Mouse (Mus musculus): ENCODE results near the gene Sp7. TPM values are rescaled to one million over a fixed set of nuclear protein-coding genes. Genes with fewer than 3 reads are reported as not detected.
"Not testable (repeated sequence)": the region's sequence is repeated elsewhere in the genome, so short reads cannot be mapped to it uniquely, and the experiment has no call there.

Sp7 gene
- polyA plus RNA-seq, 1 experiment from 2014 or later = 0.15 TPM

DNA sequence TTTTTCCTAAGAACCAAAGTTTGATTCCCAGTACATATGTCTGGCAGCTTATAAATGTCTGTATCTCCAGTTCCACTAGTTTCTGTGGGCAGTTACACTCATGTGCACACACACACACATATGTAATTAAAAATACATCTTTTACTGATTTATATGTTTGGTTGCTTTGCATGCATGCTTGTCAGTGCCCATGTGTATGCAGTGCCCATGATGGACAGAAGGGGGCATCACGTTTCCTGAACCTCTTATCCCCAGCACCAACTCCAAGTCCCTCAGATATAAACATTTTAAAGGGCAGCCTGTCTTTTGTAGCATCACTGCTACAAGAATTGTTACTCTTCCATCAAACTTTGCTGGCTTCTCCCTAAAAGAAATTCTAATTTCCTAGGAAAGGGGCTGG lies 25.4 kb downstream of the Sp7 start:
- Histone ChIP-seq H3K27me3 (no peaks in the 10 kb centered on the region), H3K27ac (no peak overlapping the region), H3K4me3 (no peak overlapping the region), H3K4me2 (no peak overlapping the region), H3K9ac (no peak overlapping the region), H3K4me1 (replicated peaks) (no peaks in the 10 kb centered on the region), H3K9me3 (replicated peaks) (no peaks in the 10 kb centered on the region), H3K36me3 (peaks cover 51% of the 10 kb centered on the region)
- ATAC-seq (replicated peaks; ENCODE audit: insufficient number of reproducible peaks, insufficient read depth, low FRiP score, low read depth) = no peak
- 10% methylated on average over 1 of the region's 1 CpGs for WGBS

- H3K4me1 ChIP-seq (replicated peaks) = no peaks in the 10 kb centered on the region
- WGBS = 63% methylated on average over 5 of the region's 5 CpGs
- H3K27me3 ChIP-seq = no peaks in the 10 kb centered on the region
- no peak for ATAC-seq (replicated peaks; ENCODE audit: insufficient number of reproducible peaks, insufficient read depth, low FRiP score, low read depth)
- no peak overlapping the region for H3K9ac ChIP-seq
- H3K4me2 ChIP-seq = no peak overlapping the region
- H3K9me3 ChIP-seq (replicated peaks) = no peaks in the 10 kb centered on the region
- peaks cover 46% of the 10 kb centered on the region for H3K36me3 ChIP-seq
- no peak overlapping the region for H3K4me3 ChIP-seq
- no peak overlapping the region for H3K27ac ChIP-seq
Measured at GRCm38 (mm10) chr15:102339612-102340011, 27.4 kb downstream of the Sp7 start.

GRCm38 (mm10) chr15:102336946-102337345 lies 30.0 kb downstream of the Sp7 start:
- no peak overlapping the region for H3K4me3 ChIP-seq
- peaks cover 13% of the 10 kb centered on the region for H3K4me1 ChIP-seq (replicated peaks)
- no peak overlapping the region for H3K27ac ChIP-seq
- H3K9me3 ChIP-seq (replicated peaks) = no peaks in the 10 kb centered on the region
- ATAC-seq (replicated peaks; ENCODE audit: insufficient number of reproducible peaks, insufficient read depth, low FRiP score, low read depth) = no peak
- H3K36me3 ChIP-seq = peaks cover 47% of the 10 kb centered on the region
- WGBS = 87% methylated on average over 4 of the region's 4 CpGs
- no peak overlapping the region for H3K4me2 ChIP-seq
- H3K27me3 ChIP-seq = no peaks in the 10 kb centered on the region
- no peak overlapping the region for H3K9ac ChIP-seq

- ATAC-seq (replicated peaks; ENCODE audit: insufficient number of reproducible peaks, insufficient read depth, low FRiP score, low read depth); H3K4me2 ChIP-seq; H3K9ac ChIP-seq; H3K4me3 ChIP-seq; H3K27ac ChIP-seq; H3K27me3 ChIP-seq; H3K9me3 ChIP-seq (replicated peaks): not testable (repeated sequence)
- peaks cover 19% of the 10 kb centered on the region for H3K4me1 ChIP-seq (replicated peaks)
- peaks cover 47% of the 10 kb centered on the region for H3K36me3 ChIP-seq
- 88% methylated on average over 5 of the region's 5 CpGs for WGBS
Measured at GRCm38 (mm10) chr15:102335925-102336324, 31.1 kb downstream of the Sp7 start.

- Histone ChIP-seq H3K4me1 (replicated peaks) (peaks cover 19% of the 10 kb centered on the region), H3K36me3 (peaks cover 50% of the 10 kb centered on the region)
- 78% methylated on average over 8 of the region's 8 CpGs for WGBS
Measured at GRCm38 (mm10) chr15:102335254-102335653, 31.7 kb downstream of the Sp7 start.

DNA sequence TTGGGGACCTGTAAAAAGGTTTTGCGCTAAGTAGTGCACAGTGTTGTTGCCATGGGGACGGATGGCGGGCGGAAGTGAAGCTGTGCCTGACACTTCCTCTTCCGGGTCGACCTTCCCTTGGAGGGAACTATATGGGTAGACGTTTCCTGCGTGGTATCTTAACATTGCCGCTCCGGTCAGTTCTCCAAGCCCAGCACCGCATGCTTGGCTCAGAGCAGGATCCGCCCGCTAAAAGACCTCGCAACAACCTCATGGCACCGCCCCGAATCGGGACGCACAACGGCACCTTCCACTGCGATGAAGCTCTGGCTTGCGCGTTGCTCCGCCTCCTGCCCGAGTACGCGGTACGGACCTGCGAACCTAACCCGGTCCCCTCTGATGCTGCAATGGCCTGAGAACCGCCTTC lies 35.4 kb downstream of the Sp7 start, which contains the start of gene Myg1:
Gene Myg1, plus strand, starts transcription at position 100 of the 406 bp plus-strand sequence.
- WGBS = under 1% methylated on average over 30 of the region's 30 CpGs
- H3K27ac ChIP-seq = peak within 1 kb of the TSS; percentile 85
- H3K4me1 ChIP-seq (replicated peaks) = peaks cover 27% of the 10 kb centered on the region
- H3K9ac ChIP-seq = peak within 1 kb of the TSS; percentile 77
- no peaks in the 10 kb centered on the region for H3K27me3 ChIP-seq
- ATAC-seq (replicated peaks; ENCODE audit: insufficient number of reproducible peaks, insufficient read depth, low FRiP score, low read depth) = peak; percentile 87
- peak within 1 kb of the TSS; percentile 85 for H3K4me3 ChIP-seq
- peaks cover 36% of the 10 kb centered on the region for H3K36me3 ChIP-seq
- peak within 1 kb of the TSS; percentile 90 for H3K4me2 ChIP-seq
- H3K9me3 ChIP-seq (replicated peaks) = no peaks in the 10 kb centered on the region

More at GRCm38 (mm10) chr15:102335254-102335653, 31.7 kb downstream of the Sp7 start:
- Histone ChIP-seq H3K4me3 (no peak overlapping the region), H3K9me3 (replicated peaks) (no peaks in the 10 kb centered on the region), H3K27me3 (no peaks in the 10 kb centered on the region), H3K4me2 (no peak overlapping the region), H3K9ac (no peak overlapping the region), H3K27ac (no peak overlapping the region)
- ATAC-seq (replicated peaks; ENCODE audit: insufficient number of reproducible peaks, insufficient read depth, low FRiP score, low read depth) = no peak

DNA sequence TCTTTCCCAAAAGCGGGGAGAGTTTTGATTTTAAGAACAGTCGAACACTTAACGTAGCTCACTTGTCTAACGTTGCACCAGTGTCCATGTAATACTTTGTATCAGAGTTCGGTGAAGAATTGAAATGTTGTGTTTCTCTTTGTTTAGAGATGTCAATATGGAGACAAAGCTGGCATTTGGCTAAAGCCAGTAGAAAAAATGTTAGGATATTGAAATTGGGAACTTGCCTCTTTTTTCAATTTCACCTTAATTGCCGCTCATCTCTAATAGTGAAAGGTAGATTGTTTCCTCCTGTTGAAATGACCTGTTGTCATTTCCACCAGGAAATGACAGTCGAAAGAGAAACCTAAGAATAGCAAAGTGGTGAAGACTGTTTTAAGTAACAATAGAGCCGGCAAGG lies 40.1 kb downstream of the Sp7 start:
- ATAC-seq (replicated peaks; ENCODE audit: insufficient number of reproducible peaks, insufficient read depth, low FRiP score, low read depth) = no peak
- 53% methylated on average over 8 of the region's 8 CpGs for WGBS
- Histone ChIP-seq H3K9ac (peak overlapping the region; percentile 76), H3K27ac (no peak overlapping the region), H3K4me2 (peak overlapping the region; percentile 68), H3K4me1 (replicated peaks) (peaks cover 17% of the 10 kb centered on the region), H3K27me3 (no peaks in the 10 kb centered on the region), H3K4me3 (peak overlapping the region; percentile 70), H3K36me3 (peaks cover 37% of the 10 kb centered on the region), H3K9me3 (replicated peaks) (no peaks in the 10 kb centered on the region)

DNA sequence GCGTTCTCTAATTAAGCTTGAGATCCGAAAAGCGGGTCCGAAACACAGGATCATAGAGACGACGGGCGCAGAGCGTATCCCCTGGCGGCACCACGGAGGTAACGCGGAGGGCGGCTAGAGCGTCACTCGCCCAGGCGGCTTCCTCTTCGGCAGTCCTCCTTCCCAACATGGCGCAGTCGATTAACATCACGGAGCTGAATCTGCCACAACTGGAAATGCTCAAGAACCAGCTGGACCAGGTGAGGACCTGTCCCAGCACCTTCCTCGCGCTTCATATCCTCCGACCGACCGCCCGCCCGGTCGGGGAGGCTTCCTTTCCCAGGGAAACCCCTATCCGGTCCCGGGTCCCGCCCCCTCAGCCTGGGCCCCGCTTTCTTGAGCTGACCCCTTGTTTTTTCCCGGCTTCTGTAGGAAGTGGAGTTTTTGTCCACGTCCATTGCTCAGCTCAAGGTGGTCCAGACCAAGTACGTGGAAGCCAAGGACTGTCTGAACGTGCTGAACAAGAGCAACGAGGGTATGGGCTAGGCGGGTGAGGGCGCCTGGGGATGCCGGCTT lies 40.9 kb downstream of the Sp7 start, which contains the start of gene Pfdn5:
Gene Pfdn5, plus strand, starts transcription at position 95 of the 555 bp plus-strand sequence.
- H3K4me1 ChIP-seq (replicated peaks) = peaks cover 13% of the 10 kb centered on the region
- H3K27me3 ChIP-seq = no peaks in the 10 kb centered on the region
- H3K4me3 ChIP-seq = peak within 1 kb of the TSS; percentile 70
- ATAC-seq (replicated peaks; ENCODE audit: insufficient number of reproducible peaks, insufficient read depth, low FRiP score, low read depth) = peak; percentile 84
- peak within 1 kb of the TSS; percentile 74 for H3K27ac ChIP-seq
- H3K4me2 ChIP-seq = peak within 1 kb of the TSS; percentile 68
- H3K36me3 ChIP-seq = peaks cover 45% of the 10 kb centered on the region
- H3K9me3 ChIP-seq (replicated peaks) = no peaks in the 10 kb centered on the region
- H3K9ac ChIP-seq = peak within 1 kb of the TSS; percentile 76
- 0% methylated on average over 40 of the region's 40 CpGs for WGBS

- no peak overlapping the region for H3K4me3 ChIP-seq
- 72% methylated on average over 12 of the region's 12 CpGs for WGBS
- no peak overlapping the region for H3K9ac ChIP-seq
- no peaks in the 10 kb centered on the region for H3K27me3 ChIP-seq
- H3K4me1 ChIP-seq (replicated peaks) = peaks cover 12% of the 10 kb centered on the region
- H3K27ac ChIP-seq = no peak overlapping the region
- peaks cover 50% of the 10 kb centered on the region for H3K36me3 ChIP-seq
- no peak overlapping the region for H3K4me2 ChIP-seq
- ATAC-seq (replicated peaks; ENCODE audit: insufficient number of reproducible peaks, insufficient read depth, low FRiP score, low read depth) = no peak
- no peaks in the 10 kb centered on the region for H3K9me3 ChIP-seq (replicated peaks)
Measured at GRCm38 (mm10) chr15:102324654-102325473, 42.1 kb downstream of the Sp7 start.

GRCm38 (mm10) chr15:102316263-102316662 lies 50.7 kb downstream of the Sp7 start:
- no peak overlapping the region for H3K27ac ChIP-seq
- H3K4me3 ChIP-seq = no peak overlapping the region
- no peaks in the 10 kb centered on the region for H3K9me3 ChIP-seq (replicated peaks)
- WGBS = 82% methylated on average over 6 of the region's 6 CpGs
- H3K36me3 ChIP-seq = peaks cover 75% of the 10 kb centered on the region
- no peak for ATAC-seq (replicated peaks; ENCODE audit: insufficient number of reproducible peaks, insufficient read depth, low FRiP score, low read depth)
- no peaks in the 10 kb centered on the region for H3K4me1 ChIP-seq (replicated peaks)
- H3K9ac ChIP-seq = no peak overlapping the region
- H3K27me3 ChIP-seq = no peaks in the 10 kb centered on the region
- no peak overlapping the region for H3K4me2 ChIP-seq

GRCm38 (mm10) chr15:102315292-102315691 lies 51.7 kb downstream of the Sp7 start:
- Histone ChIP-seq H3K36me3 (peaks cover 65% of the 10 kb centered on the region), H3K4me1 (replicated peaks) (no peaks in the 10 kb centered on the region), H3K4me2 (no peak overlapping the region), H3K4me3 (no peak overlapping the region), H3K27ac (no peak overlapping the region), H3K9me3 (replicated peaks) (no peaks in the 10 kb centered on the region), H3K9ac (no peak overlapping the region), H3K27me3 (no peaks in the 10 kb centered on the region)
- no peak for ATAC-seq (replicated peaks; ENCODE audit: insufficient number of reproducible peaks, insufficient read depth, low FRiP score, low read depth)
- 80% methylated on average over 8 of the region's 8 CpGs for WGBS
